Mouse (Mus musculus): ENCODE results near the gene Tbxa2r.

The Tbxa2r gene

GRCm38 (mm10) chr10:81300352-81300907 is 28.1 kb upstream of the Tbxa2r start:
- DNase-seq, result no peak

- no peak for DNase-seq
These were observed 27.2 kb upstream of the Tbxa2r start for GRCm38 (mm10) chr10:81301321-81301720.

DNA sequence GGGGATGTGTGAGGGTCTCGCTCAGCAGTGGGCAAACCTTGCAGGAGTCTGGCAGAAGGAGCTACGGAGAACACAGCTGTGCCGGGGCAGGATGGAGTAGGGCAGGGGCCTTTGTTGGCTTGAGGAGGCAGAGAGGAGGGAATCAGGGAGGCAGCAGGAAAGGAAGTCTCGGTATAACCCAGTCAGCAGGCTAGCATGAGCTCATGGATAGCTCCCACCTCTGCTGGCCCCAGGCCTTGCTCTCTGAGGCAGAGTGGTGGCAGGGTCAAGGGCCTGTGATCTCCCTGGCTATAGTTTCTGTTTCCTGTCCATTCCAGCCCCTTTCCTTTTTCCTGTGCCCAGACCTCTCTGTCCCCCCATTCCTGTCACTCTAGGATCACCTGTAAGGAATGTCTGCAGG is 26.2 kb upstream of the Tbxa2r start:
- no peak for DNase-seq

DNA sequence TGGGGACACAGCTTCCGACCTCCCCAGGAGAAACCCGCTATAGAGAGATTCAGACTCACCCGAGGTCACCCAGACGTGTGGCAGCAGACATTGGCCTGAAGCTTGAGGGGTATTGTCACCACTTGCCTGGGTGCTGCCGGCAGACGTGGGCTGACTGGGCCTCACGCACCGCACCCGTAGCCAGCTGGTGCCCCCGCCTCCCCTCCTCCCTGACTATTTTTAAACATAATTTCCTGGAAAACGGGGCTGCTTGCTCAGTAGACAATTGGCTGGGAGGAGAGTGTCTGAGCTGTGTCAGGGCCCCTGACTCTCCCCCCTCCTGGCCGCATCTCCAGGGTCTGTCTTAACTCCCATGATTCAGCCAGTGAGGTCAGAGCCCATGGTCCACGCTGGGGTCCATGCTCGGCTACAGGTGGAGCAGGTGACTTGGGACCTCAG is 25.7 kb upstream of the Tbxa2r start:
- no peak for DNase-seq

- no peak for DNase-seq
These were observed 25.3 kb upstream of the Tbxa2r start for GRCm38 (mm10) chr10:81303258-81303657.

DNA sequence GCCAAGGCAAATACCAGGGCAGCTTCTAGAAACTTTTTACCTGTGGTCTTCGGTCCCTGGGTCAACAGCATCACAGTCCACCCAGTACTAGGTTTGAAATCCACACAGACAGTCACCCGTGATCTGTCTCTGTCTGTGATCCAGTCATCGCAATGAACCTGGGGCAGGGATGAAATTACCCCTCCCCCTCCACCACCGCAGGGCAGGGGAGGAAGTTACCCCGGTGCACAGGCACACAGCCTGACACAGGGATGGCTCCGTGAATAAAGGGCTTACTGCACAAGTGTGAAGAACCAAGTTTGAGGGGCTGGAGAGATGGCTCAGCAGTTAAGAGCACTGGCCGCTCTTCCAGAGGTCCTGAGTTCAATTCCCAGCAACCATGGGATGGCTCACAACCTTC is 24.8 kb upstream of the Tbxa2r start:
- DNase-seq, result no peak

DNA sequence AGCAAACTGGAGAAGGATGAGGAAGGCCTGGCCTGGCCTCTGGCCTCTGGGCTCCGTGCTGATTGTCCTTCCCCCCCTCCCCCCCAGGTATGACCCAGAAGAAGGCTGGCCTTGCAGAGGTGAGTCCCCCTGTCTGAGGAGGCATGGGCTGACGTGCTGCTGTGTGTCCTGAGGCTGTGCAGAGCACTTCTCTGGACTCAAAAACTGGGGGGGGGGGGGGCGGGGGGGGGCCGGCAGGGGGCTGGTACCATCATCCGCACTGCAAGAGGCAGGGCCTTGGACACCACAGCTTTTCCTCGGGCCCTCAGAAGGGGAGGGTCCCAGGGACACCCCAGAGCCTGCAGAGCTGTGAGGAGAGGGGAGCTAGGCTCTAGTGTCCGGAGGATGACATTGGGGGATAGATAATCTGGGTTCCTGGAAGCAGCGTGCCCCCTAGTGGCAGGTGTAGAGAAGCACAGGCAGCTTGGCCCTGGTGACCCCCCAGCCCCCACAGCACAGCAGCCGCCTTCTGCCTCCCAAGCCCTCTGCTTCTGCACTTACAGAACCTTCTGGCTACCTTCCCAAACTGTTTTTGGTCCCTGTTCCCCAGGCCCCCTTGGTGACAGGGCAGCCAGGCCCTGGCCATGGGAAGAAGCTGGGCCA is 23.8 kb upstream of the Tbxa2r start:
- DNase-seq, result peak; percentile 76

DNA sequence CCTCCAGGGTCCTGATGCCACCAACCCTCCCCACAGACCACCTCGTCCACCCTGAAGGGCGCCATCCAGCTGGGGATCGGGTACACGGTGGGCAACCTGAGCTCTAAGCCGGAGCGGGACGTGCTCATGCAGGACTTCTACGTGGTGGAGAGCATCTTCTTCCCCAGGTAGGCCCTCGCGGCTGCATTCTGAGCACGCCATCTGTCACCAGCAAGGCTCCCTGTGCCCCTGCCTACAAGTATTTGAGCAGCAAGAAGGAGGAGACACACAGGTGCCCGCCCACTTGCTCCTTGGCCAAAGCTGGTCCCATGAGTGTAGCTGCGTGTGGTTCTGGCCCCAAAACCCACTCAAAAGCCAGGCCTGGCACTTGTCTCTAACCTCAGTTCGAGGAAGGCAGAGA is 22.9 kb upstream of the Tbxa2r start:
- DNase-seq, result no peak

- DNase-seq, result no peak
These were observed 22.3 kb upstream of the Tbxa2r start for GRCm38 (mm10) chr10:81306173-81306668.

GRCm38 (mm10) chr10:81306837-81307682 is 21.5 kb upstream of the Tbxa2r start:
- no peak for DNase-seq

GRCm38 (mm10) chr10:81309571-81309970 is 19.0 kb upstream of the Tbxa2r start:
- no peak for DNase-seq

DNA sequence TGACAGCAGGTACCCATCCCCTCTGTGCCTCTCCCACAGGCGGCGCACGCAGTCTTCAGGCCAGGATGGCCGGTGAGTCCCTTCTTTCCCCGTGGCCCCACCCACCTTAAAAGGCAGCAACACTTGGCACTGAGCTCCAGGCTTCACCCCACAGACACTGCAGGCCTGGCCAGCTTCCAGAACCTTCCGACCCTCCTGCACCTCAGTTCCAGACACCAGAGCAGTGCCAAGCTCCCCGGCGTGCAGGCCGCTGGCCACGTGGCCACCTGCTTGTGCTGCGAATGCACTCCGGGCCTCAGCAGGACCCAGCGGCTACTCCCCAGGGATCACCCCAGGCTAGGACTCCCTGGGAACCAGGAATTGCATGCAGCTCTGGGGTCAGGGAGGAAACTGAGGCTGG is 14.9 kb upstream of the Tbxa2r start:
- DNase-seq, result no peak

DNA sequence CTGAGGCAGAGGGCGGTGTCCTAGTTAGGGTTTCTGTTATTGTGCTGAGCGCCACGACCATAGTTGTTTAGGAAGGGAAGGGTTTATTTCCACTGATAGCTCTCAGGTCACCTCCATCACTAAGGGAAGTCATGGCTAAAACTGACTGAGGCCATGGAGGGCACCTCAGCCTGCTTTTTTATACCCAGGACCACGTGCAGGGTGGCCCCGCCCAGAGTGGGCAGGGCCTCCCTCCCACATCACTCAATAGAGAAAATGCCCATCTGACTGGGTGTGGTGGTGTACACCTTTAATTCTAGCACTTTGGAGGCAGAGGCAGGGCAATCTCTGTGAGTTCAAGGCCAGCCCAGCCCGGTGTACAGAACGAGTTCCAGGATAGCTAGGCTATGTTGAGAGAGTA is 14.3 kb upstream of the Tbxa2r start:
- DNase-seq, result no peak

- no peak for DNase-seq
These were observed 12.9 kb upstream of the Tbxa2r start for GRCm38 (mm10) chr10:81315587-81315986.

DNA sequence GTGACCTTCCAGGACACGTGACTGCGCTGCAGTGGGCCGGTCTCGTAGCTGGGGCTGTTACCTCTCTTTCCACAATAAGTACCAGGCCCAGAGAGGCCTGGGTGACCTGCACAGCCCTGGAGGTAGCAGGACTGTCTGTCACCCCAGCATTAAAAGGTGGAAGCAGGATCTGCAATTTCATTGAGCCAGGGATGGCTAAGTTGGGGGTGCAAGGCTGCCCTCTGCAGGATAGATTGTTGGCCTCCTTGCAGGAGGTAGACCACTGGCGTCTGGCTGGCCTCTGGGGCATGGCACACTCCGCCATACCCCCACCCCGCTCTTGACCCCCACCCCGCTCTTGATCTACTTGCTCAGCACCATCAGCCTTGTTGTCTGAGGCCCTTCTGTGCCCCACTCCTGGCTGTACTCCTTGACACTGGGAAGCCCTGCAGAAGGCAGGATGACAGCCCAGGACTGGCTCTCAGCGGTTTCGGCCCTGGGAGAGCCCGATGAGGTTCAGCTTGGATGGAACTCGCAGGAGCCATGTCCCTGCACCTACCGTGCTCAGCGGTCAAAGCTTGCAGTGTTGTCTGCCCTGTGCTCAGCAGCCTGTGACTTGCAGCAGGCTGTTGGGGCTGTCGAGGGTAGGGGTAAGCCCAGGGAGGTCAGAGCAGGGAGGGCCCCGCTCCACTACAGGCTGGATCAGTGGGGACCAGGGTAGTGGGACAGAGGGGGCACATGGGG is 12.0 kb upstream of the Tbxa2r start:
- DNase-seq, result peak; percentile 63

DNA sequence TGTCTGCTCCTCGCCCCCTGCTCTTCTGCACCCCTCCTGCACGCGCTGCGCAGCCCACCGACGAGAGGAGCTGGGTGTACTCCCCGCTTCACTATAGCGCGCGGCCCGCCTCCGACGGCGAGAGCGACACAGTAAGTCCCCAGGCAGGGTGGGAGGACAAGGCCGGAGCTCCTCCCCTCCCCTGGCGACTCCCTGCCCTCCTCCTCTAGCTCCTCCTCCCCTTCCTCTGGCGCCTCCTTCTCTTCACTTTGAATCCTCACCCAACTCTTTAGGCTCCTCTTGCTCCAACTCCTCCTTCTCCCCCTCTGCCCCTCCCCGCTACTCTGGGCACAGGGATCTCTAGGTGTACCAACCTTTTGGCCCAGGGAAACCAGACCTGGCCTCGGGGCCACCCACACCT is 11.3 kb upstream of the Tbxa2r start:
- DNase-seq, result peak; percentile 73

- no peak for DNase-seq
These were observed 9.8 kb upstream of the Tbxa2r start for GRCm38 (mm10) chr10:81318589-81319329.

- peak; percentile 38 for DNase-seq
These were observed 9.2 kb upstream of the Tbxa2r start for GRCm38 (mm10) chr10:81319330-81319699.

DNA sequence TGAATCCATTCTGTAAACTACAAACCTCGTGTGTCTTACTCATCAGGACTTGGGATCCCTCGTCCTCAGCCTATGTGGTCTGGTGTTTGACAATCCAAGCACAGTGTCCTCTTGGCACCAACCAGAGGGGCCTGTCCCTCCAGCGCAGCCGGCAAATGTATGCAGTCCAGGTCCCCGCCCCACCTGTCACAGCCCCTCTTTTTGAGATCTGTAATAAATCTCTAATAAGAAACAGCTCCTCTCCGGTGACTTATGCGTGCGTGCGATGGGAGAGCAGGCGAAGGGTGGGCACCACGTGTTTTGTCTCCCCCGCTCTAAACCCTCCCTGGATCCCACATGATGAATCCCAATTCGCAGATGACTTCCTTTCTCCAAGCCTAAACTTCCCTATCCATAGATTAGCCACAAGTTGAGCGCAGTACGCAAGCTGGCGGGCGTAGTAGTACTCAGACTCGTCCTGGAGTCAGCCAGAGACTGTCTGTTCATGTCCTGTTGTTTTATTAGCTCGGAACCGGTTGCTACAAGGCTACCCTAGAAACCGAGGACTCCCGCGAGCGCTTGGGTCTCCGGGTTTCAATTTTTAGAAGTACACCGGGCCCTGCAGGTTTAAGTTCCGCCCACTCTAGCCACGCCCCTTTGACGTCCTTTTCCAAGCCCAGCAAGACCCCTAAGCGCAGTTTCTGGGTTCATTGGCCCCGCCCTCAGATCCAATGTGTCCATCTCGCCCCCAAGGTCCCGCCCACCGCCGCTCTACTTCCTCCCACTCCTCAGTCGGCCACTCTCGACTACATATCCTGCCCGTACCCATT is 8.6 kb upstream of the Tbxa2r start:
- no peak for DNase-seq

- DNase-seq, result peak; percentile 100
These were observed 7.8 kb upstream of the Tbxa2r start, which contains the start of gene Cactin for GRCm38 (mm10) chr10:81320550-81321347. Gene Cactin, plus strand, starts transcription at chr10:81321103.

- no peak for DNase-seq
These were observed 7.1 kb upstream of the Tbxa2r start for GRCm38 (mm10) chr10:81321436-81321835.
